Mouse (Mus musculus) heart, adult 2 months (tissue): ENCODE results near the gene Slc6a9.

Experiments used
- CTCF ChIP-seq: fragments of 200-600 bp; IDR thresholded peaks from 2 replicates; pipeline ENCODE4 v1.8.1; 2022; ENCODE audit warnings: antibody characterized with exemption, mild to moderate bottlenecking, moderate library complexity
- EP300 ChIP-seq: fragments of 200-500 bp; IDR thresholded peaks from 2 replicates; pipeline ENCODE4 v1.6.1; 2011; ENCODE audit warnings: low read depth, low read length, control low read depth; ENCODE audit not compliant: insufficient read depth
- POLR2A ChIP-seq: fragments of 200-500 bp; IDR thresholded peaks from 2 replicates; pipeline ENCODE4 v1.6.1; 2011; ENCODE audit warnings: mild to moderate bottlenecking, low read depth, low read length, control low read depth; ENCODE audit not compliant: insufficient read depth

- TF ChIP-seq POLR2A (no peak), CTCF (no peak), EP300 (no peak)
Observed at GRCm38 (mm10) chr4:117835531-117836111, 1.3 kb downstream of the Slc6a9 start.
